In genomic region chr9:35522821-35523515, GRCm38 (mm10) we compare ENCODE assay signal across 10 mouse cellular contexts. TPM values are rescaled to one million over a fixed set of nuclear protein-coding genes. Genes with fewer than 3 reads are reported as not detected.
DNase-seq lines count a peak whose midpoint lies in the region; ATAC-seq and TF ChIP-seq lines count a peak whose summit lies in the region.
"Had no signal": no experiment of that assay in that cellular context is flagged by ENCODE, and none has a peak within 500 bp of the region (broad histone marks: within the 10 kb centered on the region; RNA-seq: fewer than 3 reads in every experiment).

No protein-coding gene starts in this region.

- no peaks in the 10 kb centered on the region for H3K27me3 ChIP-seq in embryonic facial prominence, embryonic 12.5 days
- H3K27me3 ChIP-seq in embryonic facial prominence, embryonic 10.5 days (replicated peaks; ENCODE audit: low read depth, poor library complexity, severe bottlenecking) = peaks cover 10% of the 10 kb centered on the region
- no peaks in the 10 kb centered on the region for H3K27me3 ChIP-seq in lung, embryonic 14.5 days (ENCODE audit: insufficient read depth, low read length)
- no peaks in the 10 kb centered on the region for H3K27me3 ChIP-seq in limb, embryonic 13.5 days

- DNase-seq in embryonic facial prominence, embryonic 10.5 days (ENCODE audit: low spot score) = no peak
- DNase-seq in lung, embryonic 14.5 days = peak; percentile 41
- no peak for DNase-seq in lung, postnatal 4 days
- DNase-seq in layer of hippocampus, adult 11-12 months (ENCODE audit: low spot score) = no peak
- no peak for DNase-seq in right cerebral cortex, adult 2 months (ENCODE audit: low spot score in 2 of 2)
- DNase-seq: adrenal gland, postnatal 36 days had no signal

- H3K9me3 ChIP-seq in embryonic facial prominence, embryonic 12.5 days = no peaks in the 10 kb centered on the region
- no peaks in the 10 kb centered on the region for H3K9me3 ChIP-seq in embryonic facial prominence, embryonic 10.5 days
- H3K9me3 ChIP-seq in lung, embryonic 14.5 days (ENCODE audit: low read depth, low read length) = no peaks in the 10 kb centered on the region
- H3K9me3 ChIP-seq in limb, embryonic 13.5 days = no peaks in the 10 kb centered on the region

- no peak for TF ChIP-seq POLR2A in embryonic fibroblast, embryonic 13.5 days (IDR thresholded peaks at IDR 0.05; ENCODE audit: low read depth, low read length)

- TF ChIP-seq CTCF in lung, embryonic 14.5 days (IDR thresholded peaks at IDR 0.05; ENCODE audit: low read depth) = no peak
- TF ChIP-seq CTCF in embryonic fibroblast, embryonic 13.5 days (IDR thresholded peaks at IDR 0.05; ENCODE audit: borderline replicate concordance, insufficient read depth, low read length) = no peak

- H3K9ac ChIP-seq in embryonic facial prominence, embryonic 12.5 days = no peak overlapping the region
- no peak overlapping the region for H3K9ac ChIP-seq in lung, embryonic 14.5 days
- H3K9ac ChIP-seq in limb, embryonic 13.5 days = no peak overlapping the region

- WGBS in embryonic facial prominence, embryonic 12.5 days = 75% methylated on average over 1 of the region's 1 CpGs
- 79% methylated on average over 1 of the region's 1 CpGs for WGBS in embryonic facial prominence, embryonic 10.5 days
- whole genome bisulfite sequencing in lung, embryonic 14.5 days = 63% methylated on average over 1 of the region's 1 CpGs
- WGBS in limb, embryonic 13.5 days = 53% methylated on average over 1 of the region's 1 CpGs

- ATAC-seq in embryonic facial prominence, embryonic 12.5 days (ENCODE audit: insufficient number of reproducible peaks, insufficient read depth, low FRiP score, low TSS enrichment) = no peak
- ATAC-seq in lung, embryonic 14.5 days (ENCODE audit: insufficient read depth) = peak; percentile 22; the same call in 1 of the 2 replicates
- ATAC-seq in limb, embryonic 13.5 days (ENCODE audit: low FRiP score, low read depth) = 0 out of 2 replicates have a peak, but pooled peaks have one; percentile 3

- no peaks in the 10 kb centered on the region for H3K36me3 ChIP-seq in embryonic facial prominence, embryonic 12.5 days
- H3K36me3 ChIP-seq in embryonic facial prominence, embryonic 10.5 days (replicated peaks) = no peaks in the 10 kb centered on the region
- no peaks in the 10 kb centered on the region for H3K36me3 ChIP-seq in lung, embryonic 14.5 days (ENCODE audit: insufficient read depth)
- H3K36me3 ChIP-seq in limb, embryonic 13.5 days = no peaks in the 10 kb centered on the region

- H3K4me1 ChIP-seq in embryonic facial prominence, embryonic 12.5 days = peaks cover 21% of the 10 kb centered on the region
- H3K4me1 ChIP-seq in embryonic facial prominence, embryonic 10.5 days = peaks cover 22% of the 10 kb centered on the region
- peaks cover 3% of the 10 kb centered on the region for H3K4me1 ChIP-seq in lung, embryonic 14.5 days (ENCODE audit: insufficient read depth)
- H3K4me1 ChIP-seq in embryonic fibroblast, embryonic 13.5 days (ENCODE audit: control insufficient read depth, insufficient read depth, low read length) = no peaks in the 10 kb centered on the region
- H3K4me1 ChIP-seq in limb, embryonic 13.5 days = peaks cover 41% of the 10 kb centered on the region

- H3K27ac ChIP-seq in embryonic facial prominence, embryonic 12.5 days = peak overlapping the region; percentile 30
- H3K27ac ChIP-seq in embryonic facial prominence, embryonic 10.5 days (replicated peaks) = no peak overlapping the region
- no peak overlapping the region for H3K27ac ChIP-seq in lung, embryonic 14.5 days (ENCODE audit: low read depth)
- peak overlapping the region; percentile 30; the same call in 1 of the 2 replicates for H3K27ac ChIP-seq in embryonic fibroblast, embryonic 13.5 days (ENCODE audit: insufficient read depth, low read length)
- peak overlapping the region; percentile 92 for H3K27ac ChIP-seq in limb, embryonic 13.5 days

- no peak overlapping the region for H3K4me3 ChIP-seq in embryonic facial prominence, embryonic 12.5 days
- H3K4me3 ChIP-seq in embryonic facial prominence, embryonic 10.5 days = no peak overlapping the region
- no peak overlapping the region for H3K4me3 ChIP-seq in lung, embryonic 14.5 days (ENCODE audit: low read depth, low read length)
- no peak overlapping the region for H3K4me3 ChIP-seq in embryonic fibroblast, embryonic 13.5 days (ENCODE audit: insufficient read depth, low read length)
- H3K4me3 ChIP-seq in limb, embryonic 13.5 days = no peak overlapping the region

- no peak overlapping the region for H3K4me2 ChIP-seq in embryonic facial prominence, embryonic 12.5 days (replicated peaks)
- no peak overlapping the region for H3K4me2 ChIP-seq in lung, embryonic 14.5 days
- H3K4me2 ChIP-seq in limb, embryonic 13.5 days (replicated peaks) = no peak overlapping the region
- H3K4me2 ChIP-seq: liver, embryonic 11.5 days had no signal

RNA-seq across cellular contexts. Expression of gene Gm1113, which starts 4.9 kb away (rescaled TPM):
- polyA plus RNA-seq in embryonic facial prominence, embryonic 12.5 days (2016; fragmentation: Nextera tagmentation; extraction: Ambion mirVana) = not detected in 2 replicates
- polyA plus RNA-seq in embryonic facial prominence, embryonic 10.5 days (2016; fragmentation: Nextera tagmentation; extraction: Ambion mirVana) = not detected in 2 replicates
- not detected in 2 replicates for polyA plus RNA-seq in lung, embryonic 14.5 days (2014; fragmentation: Nextera tagmentation; extraction: Ambion mirVana)
- not detected in 2 replicates for polyA plus RNA-seq in embryonic fibroblast, embryonic 13.5 days (2011; ENCODE audit: insufficient read length, low read depth, missing spikeins)
- polyA plus RNA-seq in limb, embryonic 13.5 days (2015; fragmentation: Nextera tagmentation; extraction: Ambion mirVana) = not detected in 2 replicates
- polyA plus RNA-seq: liver, embryonic 11.5 days had no signal

RNA-seq across cellular contexts. Expression of gene Ddx25, which starts 35.4 kb away (rescaled TPM):
- 6.2 and 6.4 TPM in 2 replicates for polyA plus RNA-seq in embryonic facial prominence, embryonic 12.5 days (2016; fragmentation: Nextera tagmentation; extraction: Ambion mirVana)
- polyA plus RNA-seq in embryonic facial prominence, embryonic 10.5 days (2016; fragmentation: Nextera tagmentation; extraction: Ambion mirVana) = 6.0 and 6.1 TPM in 2 replicates
- 1.9 and 2.3 TPM in 2 replicates for polyA plus RNA-seq in lung, embryonic 14.5 days (2014; fragmentation: Nextera tagmentation; extraction: Ambion mirVana)
- polyA plus RNA-seq in embryonic fibroblast, embryonic 13.5 days (2011; ENCODE audit: insufficient read length, low read depth, missing spikeins) = 0.26 and 0.28 TPM in 2 replicates
- 4.3 and 4.5 TPM in 2 replicates for polyA plus RNA-seq in limb, embryonic 13.5 days (2015; fragmentation: Nextera tagmentation; extraction: Ambion mirVana)

RNA-seq across cellular contexts. Expression of gene Pus3, which starts 35.4 kb away (rescaled TPM):
- 20.9 and 21.4 TPM in 2 replicates for polyA plus RNA-seq in embryonic facial prominence, embryonic 12.5 days (2016; fragmentation: Nextera tagmentation; extraction: Ambion mirVana)
- polyA plus RNA-seq in embryonic facial prominence, embryonic 10.5 days (2016; fragmentation: Nextera tagmentation; extraction: Ambion mirVana) = 18.3 and 21.3 TPM in 2 replicates
- polyA plus RNA-seq in lung, embryonic 14.5 days (2014; fragmentation: Nextera tagmentation; extraction: Ambion mirVana) = 20.0 and 20.8 TPM in 2 replicates
- 9.6 and 12.7 TPM in 2 replicates for polyA plus RNA-seq in embryonic fibroblast, embryonic 13.5 days (2011; ENCODE audit: insufficient read length, low read depth, missing spikeins)
- polyA plus RNA-seq in limb, embryonic 13.5 days (2015; fragmentation: Nextera tagmentation; extraction: Ambion mirVana) = 21.2 and 21.6 TPM in 2 replicates

RNA-seq across cellular contexts. Expression of gene Pate2, which starts 47.1 kb away (rescaled TPM):
- 1.2 and 1.3 TPM in 2 replicates for polyA plus RNA-seq in embryonic facial prominence, embryonic 12.5 days (2016; fragmentation: Nextera tagmentation; extraction: Ambion mirVana)
- 1.5 and 1.6 TPM in 2 replicates for polyA plus RNA-seq in embryonic facial prominence, embryonic 10.5 days (2016; fragmentation: Nextera tagmentation; extraction: Ambion mirVana)
- polyA plus RNA-seq in lung, embryonic 14.5 days (2014; fragmentation: Nextera tagmentation; extraction: Ambion mirVana) = 0.42 and 0.96 TPM in 2 replicates
- polyA plus RNA-seq in embryonic fibroblast, embryonic 13.5 days (2011; ENCODE audit: insufficient read length, low read depth, missing spikeins) = 0.23 and 0.53 TPM in 2 replicates
- polyA plus RNA-seq in limb, embryonic 13.5 days (2015; fragmentation: Nextera tagmentation; extraction: Ambion mirVana) = 0.78 and 1.0 TPM in 2 replicates

RNA-seq across cellular contexts. Expression of gene Hyls1, which starts 47.2 kb away (rescaled TPM):
- 20.3 and 23.6 TPM in 2 replicates for polyA plus RNA-seq in embryonic facial prominence, embryonic 12.5 days (2016; fragmentation: Nextera tagmentation; extraction: Ambion mirVana)
- polyA plus RNA-seq in embryonic facial prominence, embryonic 10.5 days (2016; fragmentation: Nextera tagmentation; extraction: Ambion mirVana) = 24.9 and 26.5 TPM in 2 replicates
- 18.0 and 18.7 TPM in 2 replicates for polyA plus RNA-seq in lung, embryonic 14.5 days (2014; fragmentation: Nextera tagmentation; extraction: Ambion mirVana)
- polyA plus RNA-seq in embryonic fibroblast, embryonic 13.5 days (2011; ENCODE audit: insufficient read length, low read depth, missing spikeins) = 11.2 and 12.9 TPM in 2 replicates
- 16.6 and 18.2 TPM in 2 replicates for polyA plus RNA-seq in limb, embryonic 13.5 days (2015; fragmentation: Nextera tagmentation; extraction: Ambion mirVana)

Comparison
In these comparisons a context has a peak if more than half of its experiments do, and no peak if none do; other contexts are left out.
1. H3K27ac ChIP-seq: peak in embryonic facial prominence, embryonic 12.5 days (single experiment), embryonic fibroblast, embryonic 13.5 days (single experiment) and limb, embryonic 13.5 days (single experiment); none in embryonic facial prominence, embryonic 10.5 days (single experiment) and lung, embryonic 14.5 days (single experiment).